Mouse (Mus musculus) lung, embryonic 16.5 days (tissue): ENCODE measurements around the gene Prelp. TPM values are rescaled to one million over a fixed set of nuclear protein-coding genes. Genes with fewer than 3 reads are reported as not detected.

Source experiments
- ATAC-seq: fragments of 200-750 bp; cut with Nextera tagmentation; 2 replicates; pipeline ENCODE4 v1.8.0; 2017; ENCODE audit warnings: low read depth, mild to moderate bottlenecking, moderate library complexity
- H3K27ac ChIP-seq: fragments of 300-500 bp; sonication (generic); 2 replicates; pipeline ENCODE4 v1.5.1; 2014; ENCODE audit warnings: mild to moderate bottlenecking, control low read depth, low read length
- H3K27me3 ChIP-seq: fragments of 300-500 bp; sonication (generic); 2 replicates; pipeline ENCODE4 v1.6.1; 2014; ENCODE audit warnings: low read depth, low read length, mixed read lengths; ENCODE audit not compliant: control insufficient read depth, insufficient read depth
- H3K36me3 ChIP-seq: fragments of 300-500 bp; sonication (generic); 2 replicates; pipeline ENCODE4 v1.6.1; 2014; ENCODE audit warnings: low read length; ENCODE audit not compliant: control insufficient read depth, insufficient read depth
- H3K4me1 ChIP-seq: fragments of 300-500 bp; sonication (generic); replicated peaks from 2 replicates; pipeline ENCODE4 v1.6.1; 2014; ENCODE audit warnings: low read length, mixed read lengths; ENCODE audit not compliant: control insufficient read depth, insufficient read depth
- H3K4me2 ChIP-seq: fragments of 300-500 bp; sonication (generic); 2 replicates; pipeline ENCODE4 v1.6.1; 2014; ENCODE audit warnings: low read depth, low read length, control low read depth
- H3K4me3 ChIP-seq: fragments of 300-500 bp; sonication (generic); 2 replicates; pipeline ENCODE4 v1.5.1; 2014; ENCODE audit warnings: mild to moderate bottlenecking, low read length, control low read depth
- H3K9ac ChIP-seq: fragments of 300-500 bp; sonication (generic); 2 replicates; pipeline ENCODE4 v1.6.1; 2014; ENCODE audit warnings: low read length, control low read depth
- H3K9me3 ChIP-seq: fragments of 300-500 bp; sonication (generic); 2 replicates; pipeline ENCODE4 v1.6.1; 2016; ENCODE audit warnings: low read length; ENCODE audit not compliant: control insufficient read depth
- WGBS: fragments of 180-500 bp; shearing (Covaris S2); extraction: QIAGEN DNeasy Blood & Tissue Kit; methylation state at CpG from one replicate; pipeline ENCODE4 v1.1.7; 2014; 5-methylcytosine and 5-hydroxymethylcytosine counted together
- polyA plus RNA-seq: library from polyadenylated mRNA; unstranded; fragments of >200 nt; fragmentation: Nextera tagmentation; extraction: Ambion mirVana; gene quantifications from 2 replicates; pipeline ENCODE4 v1.2.1, GENCODE M21; 2015

Prelp gene
- polyA plus RNA-seq, 1 experiment from 2014 or later = 28.6 TPM

- no peaks in the 10 kb centered on the region for H3K9me3 ChIP-seq
- no peaks in the 10 kb centered on the region for H3K36me3 ChIP-seq
- no peak overlapping the region for H3K27ac ChIP-seq
- no peaks in the 10 kb centered on the region for H3K4me1 ChIP-seq
- no peak overlapping the region for H3K4me3 ChIP-seq
- no peak overlapping the region for H3K4me2 ChIP-seq
- H3K9ac ChIP-seq = no peak overlapping the region
- ATAC-seq = no peak
- H3K27me3 ChIP-seq = no peaks in the 10 kb centered on the region
- 54% methylated on average over 6 of the region's 6 CpGs for WGBS
These were observed 39.4 kb downstream of the Prelp start for GRCm38 (mm10) chr1:133881813-133882212.

- H3K9me3 ChIP-seq = no peaks in the 10 kb centered on the region
- H3K36me3 ChIP-seq = no peaks in the 10 kb centered on the region
- 47% methylated on average over 12 of the region's 12 CpGs for WGBS
- H3K4me2 ChIP-seq = no peak overlapping the region
- H3K27ac ChIP-seq = no peak overlapping the region
- H3K9ac ChIP-seq = no peak overlapping the region
- ATAC-seq = 0 out of 2 replicates have a peak, but pooled peaks have one; percentile 45
- H3K27me3 ChIP-seq = no peaks in the 10 kb centered on the region; the same call in 1 of the 2 replicates
- H3K4me3 ChIP-seq = no peak overlapping the region
- H3K4me1 ChIP-seq = no peaks in the 10 kb centered on the region
These were observed 42.3 kb downstream of the Prelp start for GRCm38 (mm10) chr1:133878825-133879423.

GRCm38 (mm10) chr1:133876936-133877335 is 44.3 kb downstream of the Prelp start:
- H3K9ac ChIP-seq = no peak overlapping the region
- H3K4me2 ChIP-seq = no peak overlapping the region
- no peaks in the 10 kb centered on the region for H3K36me3 ChIP-seq
- H3K9me3 ChIP-seq = no peaks in the 10 kb centered on the region
- WGBS = 79% methylated on average over 7 of the region's 7 CpGs
- H3K27me3 ChIP-seq = no peaks in the 10 kb centered on the region; the same call in 1 of the 2 replicates
- no peaks in the 10 kb centered on the region for H3K4me1 ChIP-seq
- no peak overlapping the region for H3K4me3 ChIP-seq
- H3K27ac ChIP-seq = no peak overlapping the region
- ATAC-seq = no peak

- Histone ChIP-seq H3K4me3 (no peak overlapping the region), H3K27me3 (no peaks in the 10 kb centered on the region; the same call in 1 of the 2 replicates), H3K9me3 (no peaks in the 10 kb centered on the region), H3K36me3 (no peaks in the 10 kb centered on the region), H3K4me2 (no peak overlapping the region), H3K27ac (no peak overlapping the region), H3K9ac (no peak overlapping the region), H3K4me1 (no peaks in the 10 kb centered on the region)
- no peak for ATAC-seq
- WGBS = 78% methylated on average over 6 of the region's 6 CpGs
These were observed 48.0 kb downstream of the Prelp start for GRCm38 (mm10) chr1:133873086-133873813.

- Histone ChIP-seq H3K27me3 (no peaks in the 10 kb centered on the region; the same call in 1 of the 2 replicates), H3K4me2 (no peak overlapping the region), H3K9ac (no peak overlapping the region), H3K36me3 (no peaks in the 10 kb centered on the region), H3K27ac (no peak overlapping the region), H3K9me3 (no peaks in the 10 kb centered on the region), H3K4me3 (no peak overlapping the region), H3K4me1 (no peaks in the 10 kb centered on the region)
- WGBS = 65% methylated on average over 10 of the region's 10 CpGs
- no peak for ATAC-seq
These were observed 50.0 kb downstream of the Prelp start for GRCm38 (mm10) chr1:133871241-133871640.

- WGBS = 54% methylated on average over 2 of the region's 2 CpGs
- H3K27ac ChIP-seq = no peak overlapping the region
- no peaks in the 10 kb centered on the region for H3K36me3 ChIP-seq
- no peak overlapping the region for H3K4me3 ChIP-seq
- no peaks in the 10 kb centered on the region for H3K9me3 ChIP-seq
- ATAC-seq = no peak
- H3K4me1 ChIP-seq = no peaks in the 10 kb centered on the region
- no peak overlapping the region for H3K4me2 ChIP-seq
- no peaks in the 10 kb centered on the region for H3K27me3 ChIP-seq
- no peak overlapping the region for H3K9ac ChIP-seq
These were observed 52.0 kb downstream of the Prelp start for GRCm38 (mm10) chr1:133869221-133869620.

- peak overlapping the region; percentile 31 for H3K4me2 ChIP-seq
- 0 out of 2 replicates have a peak overlapping the region, but pooled peaks have one; percentile 8 for H3K4me3 ChIP-seq
- peak; percentile 89 for ATAC-seq
- H3K27me3 ChIP-seq = no peaks in the 10 kb centered on the region
- H3K36me3 ChIP-seq = no peaks in the 10 kb centered on the region
- peak overlapping the region; percentile 62 for H3K27ac ChIP-seq
- H3K4me1 ChIP-seq = peaks cover 12% of the 10 kb centered on the region
- no peak overlapping the region for H3K9ac ChIP-seq
- 6% methylated on average over 10 of the region's 10 CpGs for WGBS
- H3K9me3 ChIP-seq = no peaks in the 10 kb centered on the region
These were observed 57.8 kb downstream of the Prelp start for GRCm38 (mm10) chr1:133863257-133863997.

GRCm38 (mm10) chr1:133861028-133861427 is 60.2 kb downstream of the Prelp start:
- H3K27me3 ChIP-seq = no peaks in the 10 kb centered on the region
- H3K27ac ChIP-seq = no peak overlapping the region
- H3K4me2 ChIP-seq = no peak overlapping the region
- WGBS = 57% methylated on average over 5 of the region's 5 CpGs
- no peaks in the 10 kb centered on the region for H3K36me3 ChIP-seq
- ATAC-seq = no peak
- H3K9me3 ChIP-seq = no peaks in the 10 kb centered on the region
- peaks cover 12% of the 10 kb centered on the region for H3K4me1 ChIP-seq
- H3K9ac ChIP-seq = no peak overlapping the region
- no peak overlapping the region for H3K4me3 ChIP-seq
